8 mouse cellular contexts compared by ENCODE assay signal in the genomic region with DNA sequence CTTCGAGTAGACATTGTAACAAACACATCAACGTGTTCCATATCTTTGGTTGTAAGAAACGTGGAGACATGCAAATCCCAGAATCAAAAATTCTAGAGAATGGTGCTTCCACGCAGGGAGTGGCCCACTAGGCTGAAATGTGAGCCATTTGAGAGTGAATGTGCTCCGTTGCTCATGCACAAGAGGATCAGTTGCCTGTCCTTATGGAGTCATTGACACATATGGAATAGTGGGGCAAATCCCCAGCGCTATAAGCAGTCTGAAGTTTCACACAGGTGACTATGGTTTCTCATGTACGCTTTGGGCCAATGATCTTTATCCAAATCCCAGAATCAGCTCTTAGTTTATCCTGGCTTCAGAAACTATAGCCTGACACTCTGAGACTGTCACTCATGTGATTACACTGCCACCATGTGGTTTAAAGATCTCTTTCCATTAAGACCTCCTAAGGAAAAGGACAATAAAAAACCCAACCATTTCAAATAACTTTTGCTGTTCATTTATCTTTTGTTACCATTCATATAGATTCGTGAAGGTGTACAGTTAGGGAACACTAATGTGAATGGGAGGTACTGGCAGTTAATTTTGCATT.
A peak's percentile ranks its signal among the peaks of the same experiment; 100 is the strongest.
DNase-seq lines count a peak whose midpoint lies in the region; ATAC-seq and TF ChIP-seq lines count a peak whose summit lies in the region.
"Had no signal": no experiment of that assay in that cellular context is flagged by ENCODE, and none has a peak within 500 bp of the region (broad histone marks: within the 10 kb centered on the region; RNA-seq: fewer than 3 reads in every experiment).

No protein-coding gene starts in this region.

- no peak overlapping the region for H3K27ac ChIP-seq in kidney, embryonic 16.5 days (ENCODE audit: low read length)
- H3K27ac ChIP-seq in ES-E14 (ENCODE audit: insufficient read depth, low read depth, low read length, poor library complexity, severe bottlenecking), result no peak overlapping the region
- H3K27ac ChIP-seq: macrophage had no signal

- H3K27me3 ChIP-seq in kidney, embryonic 16.5 days (ENCODE audit: insufficient read depth, low read length), result no peaks in the 10 kb centered on the region

- no peaks in the 10 kb centered on the region for H3K4me1 ChIP-seq in kidney, embryonic 16.5 days (ENCODE audit: insufficient read depth, low read length)
- H3K4me1 ChIP-seq in ES-E14 (ENCODE audit: control insufficient read depth in 2 of 2, insufficient read depth in 2 of 2, low read length in 2 of 2, poor library complexity in 1 of 2), result no peaks in the 10 kb centered on the region

- no peaks in the 10 kb centered on the region for H3K9me3 ChIP-seq in kidney, embryonic 16.5 days (ENCODE audit: low read length)
- no peaks in the 10 kb centered on the region for H3K9me3 ChIP-seq in ES-E14 (ENCODE audit: control insufficient read depth, insufficient read depth, low read depth, low read length)

- no peaks in the 10 kb centered on the region for H3K36me3 ChIP-seq in kidney, embryonic 16.5 days (ENCODE audit: insufficient read depth, low read length)
- no peaks in the 10 kb centered on the region for H3K36me3 ChIP-seq in ES-E14 (ENCODE audit: control insufficient read depth, insufficient read depth, low read length, poor library complexity, severe bottlenecking)

- TF ChIP-seq POLR2A in brain, embryonic 14.5 days (IDR thresholded peaks at IDR 0.05; ENCODE audit: borderline replicate concordance, extremely low read depth, insufficient read depth, insufficient read length, poor library complexity, severe bottlenecking), result no peak

- ATAC-seq in kidney, embryonic 16.5 days (ENCODE audit: low FRiP score, low TSS enrichment), result no peak
- ATAC-seq in CD4-positive, CD25-positive, alpha-beta regulatory T cell, adult 4 months, result no peak

- H3K9ac ChIP-seq in kidney, embryonic 16.5 days (replicated peaks; ENCODE audit: low read length), result no peak overlapping the region
- no peak overlapping the region for H3K9ac ChIP-seq in ES-E14 (ENCODE audit: insufficient read depth, low read depth, low read length, poor library complexity, severe bottlenecking)

- DNase-seq in kidney, postnatal 14 days, result peak; percentile 22
- peak; percentile 16 for DNase-seq in ES-E14 (ENCODE audit: low read depth, low spot score)
- peak; percentile 89 for DNase-seq in brain, embryonic 14.5 days (ENCODE audit: low read depth)
- DNase-seq in mesoderm, embryonic 11.5 days (ENCODE audit: low read depth, low spot score), result peak; percentile 39
- DNase-seq in urinary bladder, postnatal 36 days (ENCODE audit: low spot score in 2 of 2), result no peak

- no peak overlapping the region for H3K4me3 ChIP-seq in kidney, embryonic 16.5 days (ENCODE audit: low read length)
- no peak overlapping the region for H3K4me3 ChIP-seq in ES-E14 (ENCODE audit: insufficient read depth in 1 of 2, low read depth in 1 of 2, low read length in 2 of 2, poor library complexity in 1 of 2, severe bottlenecking in 1 of 2)

- WGBS in kidney, embryonic 16.5 days, result 60% methylated on average over 8 of the region's 8 CpGs

- in situ Hi-C loops in ES-E14 (cut with MboI; ENCODE audit: low sequenced_read_pairs in 2 of 2, unreplicated experiment in 2 of 2), result loop anchor here in 1 of 2 experiments (25.0 kb wide), 1 partner anchor 689 kb away; no protein-coding TSS in a partner anchor

- TF ChIP-seq CTCF in brain, embryonic 14.5 days (IDR thresholded peaks at IDR 0.05; ENCODE audit: borderline replicate concordance, extremely low read depth, insufficient read depth, insufficient read length), result peak; percentile 30; the same call in 1 of the 2 replicates

- H3K4me2 ChIP-seq in kidney, embryonic 16.5 days (replicated peaks; ENCODE audit: low read depth, low read length), result no peak overlapping the region

TF ChIP-seq in ES-E14, 5 proteins besides CTCF, POLR2A, EP300 and RAD21:
- TF ChIP-seq ZC3H11A (IDR thresholded peaks at IDR 0.05; ENCODE audit: borderline replicate concordance, low read depth, low read length) (peak; percentile 70; the same call in 1 of the 2 replicates), ZNF384 (IDR thresholded peaks at IDR 0.05; ENCODE audit: low read depth, low read length) (no peak)

Comparison
In these comparisons a context has a peak if more than half of its experiments do, and no peak if none do; other contexts are left out.
1. DNase-seq: peak in kidney, postnatal 14 days (single experiment), ES-E14 (single experiment), brain, embryonic 14.5 days (single experiment) and mesoderm, embryonic 11.5 days (single experiment); none in urinary bladder, postnatal 36 days (0 of 2).